Mouse (Mus musculus) midbrain, embryonic 12.5 days (tissue): ENCODE measurements at regions not wholly inside any gene's neighbourhood (a gene's known extent, or its start where the extent isn't known, plus 50 kb on each side); places are given as distances from the start of the nearest gene placed in this dataset.

Experiments used
- ATAC-seq: fragments of 200-750 bp; cut with Nextera tagmentation; 2 replicates; pipeline ENCODE4 v1.8.0; 2017; ENCODE audit warnings: low read depth, moderate TSS enrichment, moderate library complexity; ENCODE audit not compliant: low FRiP score
- H3K27ac ChIP-seq: fragments of 300-500 bp; sonication (generic); replicated peaks from 2 replicates; pipeline ENCODE4 v1.5.1; 2016; ENCODE audit warnings: mild to moderate bottlenecking
- H3K27me3 ChIP-seq: fragments of 300-500 bp; sonication (generic); 2 replicates; pipeline ENCODE4 v1.6.1; 2016; ENCODE audit warnings: mild to moderate bottlenecking
- H3K36me3 ChIP-seq: fragments of 300-500 bp; sonication (generic); 2 replicates; pipeline ENCODE4 v1.6.1; 2016
- H3K4me1 ChIP-seq: fragments of 300-500 bp; sonication (generic); 2 replicates; pipeline ENCODE4 v1.6.1; 2016
- H3K4me2 ChIP-seq: fragments of 300-500 bp; sonication (generic); replicated peaks from 2 replicates; pipeline ENCODE4 v1.6.1; 2016; ENCODE audit warnings: mild to moderate bottlenecking, moderate library complexity
- H3K4me3 ChIP-seq: fragments of 300-500 bp; sonication (generic); 2 replicates; pipeline ENCODE4 v1.5.1; 2016; ENCODE audit warnings: mild to moderate bottlenecking
- H3K9ac ChIP-seq: fragments of 300-500 bp; sonication (generic); replicated peaks from 2 replicates; pipeline ENCODE4 v1.6.1; 2016; ENCODE audit warnings: mild to moderate bottlenecking, moderate library complexity
- H3K9me3 ChIP-seq: fragments of 300-500 bp; sonication (generic); 2 replicates; pipeline ENCODE4 v1.6.1; 2016; ENCODE audit warnings: mild to moderate bottlenecking
- WGBS: fragments of 180-500 bp; shearing (Covaris S2); methylation state at CpG from one replicate; pipeline ENCODE4 v1.1.7; 2016; 5-methylcytosine and 5-hydroxymethylcytosine counted together

- H3K9ac ChIP-seq, result no peak overlapping the region
- no peak overlapping the region for H3K27ac ChIP-seq
- peaks cover 54% of the 10 kb centered on the region for H3K36me3 ChIP-seq
- H3K9me3 ChIP-seq, result no peaks in the 10 kb centered on the region
- H3K4me2 ChIP-seq, result no peak overlapping the region
- H3K4me1 ChIP-seq, result no peaks in the 10 kb centered on the region
- ATAC-seq, result peak; percentile 44; the same call in 1 of the 2 replicates
- 95% methylated on average over 20 of the region's 20 CpGs for WGBS
- no peak overlapping the region for H3K4me3 ChIP-seq
- no peaks in the 10 kb centered on the region for H3K27me3 ChIP-seq
Observed at GRCm38 (mm10) chr13:107726491-107726890, 317.8 kb upstream of the Smim15 start.

DNA sequence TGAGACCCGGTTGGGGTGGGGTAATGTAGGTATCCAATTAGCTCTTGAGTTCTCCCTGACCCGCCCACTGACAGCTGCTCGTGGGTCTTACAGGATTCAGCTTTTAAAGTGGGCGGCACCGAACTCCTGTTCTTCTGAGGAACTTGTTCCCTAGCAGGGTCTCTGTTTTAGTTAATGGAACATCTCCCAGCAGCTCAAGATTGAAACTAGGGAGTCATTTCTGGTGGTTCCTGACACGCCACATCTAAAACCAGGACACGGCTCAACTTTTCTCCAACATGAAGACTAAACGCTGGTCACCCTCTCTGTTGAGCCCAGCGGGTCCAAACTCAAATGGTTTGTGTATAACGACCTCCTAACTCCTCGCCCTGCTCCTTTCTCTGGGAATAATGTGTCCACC is 322.3 kb upstream of the Smim15 start:
- Histone ChIP-seq H3K4me1 (peaks cover 9% of the 10 kb centered on the region; the same call in 1 of the 2 replicates), H3K27me3 (no peaks in the 10 kb centered on the region; the same call in 1 of the 2 replicates), H3K36me3 (peaks cover 13% of the 10 kb centered on the region), H3K9me3 (no peaks in the 10 kb centered on the region), H3K27ac (no peak overlapping the region), H3K9ac (no peak overlapping the region), H3K4me2 (no peak overlapping the region), H3K4me3 (no peak overlapping the region)
- ATAC-seq, result no peak
- 86% methylated on average over 11 of the region's 11 CpGs for WGBS

- Histone ChIP-seq H3K27me3 (no peaks in the 10 kb centered on the region; the same call in 1 of the 2 replicates), H3K36me3 (peaks cover 6% of the 10 kb centered on the region; the same call in 1 of the 2 replicates), H3K27ac (no peak overlapping the region), H3K4me3 (no peak overlapping the region), H3K9me3 (no peaks in the 10 kb centered on the region), H3K4me2 (no peak overlapping the region), H3K9ac (no peak overlapping the region), H3K4me1 (peaks cover 9% of the 10 kb centered on the region; the same call in 1 of the 2 replicates)
- 73% methylated on average over 8 of the region's 8 CpGs for WGBS
- no peak for ATAC-seq
Observed at GRCm38 (mm10) chr13:107720874-107721574, 323.2 kb upstream of the Smim15 start.

- Histone ChIP-seq H3K27me3 (no peaks in the 10 kb centered on the region; the same call in 1 of the 2 replicates), H3K9ac (no peak overlapping the region), H3K4me1 (peaks cover 9% of the 10 kb centered on the region; the same call in 1 of the 2 replicates), H3K9me3 (no peaks in the 10 kb centered on the region), H3K27ac (no peak overlapping the region), H3K4me3 (no peak overlapping the region), H3K36me3 (peaks cover 4% of the 10 kb centered on the region; the same call in 1 of the 2 replicates), H3K4me2 (no peak overlapping the region)
- WGBS, result 36% methylated on average over 14 of the region's 14 CpGs
- ATAC-seq, result no peak
Observed at GRCm38 (mm10) chr13:107718973-107719620, 325.1 kb upstream of the Smim15 start.

DNA sequence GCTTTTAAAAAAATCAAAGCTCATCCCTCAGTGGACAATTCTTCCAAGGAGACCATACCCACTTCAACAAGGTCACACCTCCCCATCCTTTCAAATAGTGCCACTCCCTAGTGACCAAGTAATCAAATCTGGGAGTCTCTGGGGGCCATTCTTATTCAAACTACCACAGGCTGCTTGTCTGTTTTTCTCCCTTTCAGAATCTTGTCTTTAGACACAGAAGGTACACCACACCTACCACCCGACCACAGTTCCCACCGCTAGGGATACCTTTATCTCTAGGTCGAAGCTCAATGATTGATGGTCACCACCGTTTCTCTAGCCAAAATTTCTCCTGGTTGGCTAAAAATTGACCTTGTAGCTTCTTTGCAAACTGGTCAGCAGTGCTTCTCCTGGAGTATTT is 328.6 kb upstream of the Smim15 start:
- Histone ChIP-seq H3K9me3 (no peaks in the 10 kb centered on the region), H3K9ac (no peak overlapping the region), H3K27ac (no peak overlapping the region), H3K4me2 (no peak overlapping the region), H3K4me1 (peaks cover 9% of the 10 kb centered on the region; the same call in 1 of the 2 replicates), H3K4me3 (no peak overlapping the region), H3K27me3 (no peaks in the 10 kb centered on the region; the same call in 1 of the 2 replicates), H3K36me3 (no peaks in the 10 kb centered on the region)
- 91% methylated on average over 4 of the region's 4 CpGs for WGBS
- ATAC-seq, result no peak

DNA sequence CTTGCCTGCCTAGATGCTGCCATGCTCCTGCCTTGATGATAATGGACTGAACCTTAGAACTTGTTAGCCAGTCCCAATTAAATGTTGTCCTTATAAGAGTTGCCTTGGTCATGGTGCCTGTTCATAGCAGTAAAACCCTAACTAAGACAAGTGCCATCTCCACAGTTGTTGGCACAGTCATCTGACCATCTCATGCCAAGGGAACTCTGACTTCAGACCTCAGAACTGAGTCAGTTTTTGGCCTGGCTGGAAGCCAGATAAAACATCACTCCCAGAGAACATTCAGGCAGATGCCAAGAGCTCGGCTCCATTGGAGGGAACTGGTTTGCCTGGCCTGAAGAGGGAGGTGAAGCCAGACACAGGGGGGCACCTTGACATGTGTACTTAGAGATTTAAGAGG is 330.2 kb upstream of the Smim15 start:
- 77% methylated on average over 1 of the region's 1 CpGs for WGBS
- peaks cover 2% of the 10 kb centered on the region; the same call in 1 of the 2 replicates for H3K4me1 ChIP-seq
- no peak overlapping the region for H3K27ac ChIP-seq
- no peak overlapping the region for H3K4me2 ChIP-seq
- no peaks in the 10 kb centered on the region; the same call in 1 of the 2 replicates for H3K27me3 ChIP-seq
- H3K9ac ChIP-seq, result no peak overlapping the region
- H3K36me3 ChIP-seq, result no peaks in the 10 kb centered on the region
- H3K9me3 ChIP-seq, result no peaks in the 10 kb centered on the region
- ATAC-seq, result no peak
- H3K4me3 ChIP-seq, result no peak overlapping the region

DNA sequence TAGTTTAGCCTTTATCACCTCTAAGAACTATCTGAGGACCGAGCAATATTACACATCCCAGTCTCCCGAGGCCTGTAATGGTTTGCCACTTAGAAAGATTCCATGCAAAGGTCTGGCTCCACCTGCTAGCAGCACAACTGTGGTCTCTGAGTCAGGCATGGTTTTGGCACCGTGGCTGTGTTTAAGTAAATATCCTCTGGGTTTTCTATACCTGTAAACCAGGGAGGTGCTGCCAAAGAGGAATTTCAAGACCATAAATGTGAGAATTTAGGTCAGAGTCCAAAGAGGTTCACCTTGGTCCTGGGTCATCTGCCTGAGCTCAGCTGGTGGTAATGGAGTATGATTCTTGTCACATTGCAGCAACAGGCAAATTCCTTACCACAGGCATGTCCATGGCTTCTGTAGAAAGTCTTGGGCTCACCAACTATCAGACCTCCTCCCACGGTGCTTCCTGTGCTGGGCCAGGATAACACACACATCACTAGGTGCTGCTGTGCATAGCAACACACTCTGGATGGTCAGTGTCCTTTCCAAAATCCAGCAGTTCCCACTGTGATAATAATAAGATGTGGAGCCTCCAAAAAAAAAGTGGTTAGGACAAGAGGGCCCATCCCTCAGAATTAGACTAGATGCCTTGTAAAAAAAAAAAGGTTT is 332.8 kb upstream of the Smim15 start:
- 82% methylated on average over 4 of the region's 4 CpGs for WGBS
- no peak overlapping the region for H3K27ac ChIP-seq

DNA sequence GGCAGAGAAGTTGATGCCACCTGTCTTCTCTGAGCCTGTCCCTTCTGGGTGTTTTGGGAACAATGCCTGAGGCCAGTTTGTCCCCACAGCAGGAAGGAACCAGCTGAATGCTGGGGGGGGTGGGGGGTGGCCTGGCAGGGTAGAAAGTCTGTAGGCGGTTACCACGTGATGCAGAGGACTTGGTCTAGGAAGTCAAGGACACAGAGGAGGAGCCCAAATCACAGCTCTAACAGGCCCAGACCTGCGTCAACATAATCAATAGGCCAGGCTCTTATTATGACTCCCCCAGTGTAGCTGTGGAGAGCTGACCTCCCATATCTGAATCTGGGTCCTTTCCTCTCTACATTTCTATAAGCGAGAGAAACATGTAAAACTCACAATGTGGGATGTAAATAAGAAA is 333.9 kb upstream of the Smim15 start:
- Histone ChIP-seq H3K4me1 (no peaks in the 10 kb centered on the region), H3K27me3 (0 out of 2 replicates have a peak, but pooled peaks cover 3% of the 10 kb centered on the region), H3K27ac (no peak overlapping the region), H3K9ac (no peak overlapping the region), H3K4me2 (no peak overlapping the region), H3K36me3 (no peaks in the 10 kb centered on the region), H3K9me3 (no peaks in the 10 kb centered on the region), H3K4me3 (no peak overlapping the region)
- no peak for ATAC-seq
- WGBS, result 87% methylated on average over 4 of the region's 4 CpGs

More for the DNA sequence above, 332.8 kb upstream of the Smim15 start:
- no peak overlapping the region for H3K4me3 ChIP-seq
- H3K36me3 ChIP-seq, result no peaks in the 10 kb centered on the region
- no peak for ATAC-seq
- H3K4me2 ChIP-seq, result no peak overlapping the region
- H3K9ac ChIP-seq, result no peak overlapping the region
- no peaks in the 10 kb centered on the region for H3K4me1 ChIP-seq
- 0 out of 2 replicates have a peak, but pooled peaks cover 3% of the 10 kb centered on the region for H3K27me3 ChIP-seq
- H3K9me3 ChIP-seq, result no peaks in the 10 kb centered on the region

- H3K27ac ChIP-seq, result no peak overlapping the region
- WGBS, result 57% methylated on average over 2 of the region's 2 CpGs
- no peak overlapping the region for H3K4me3 ChIP-seq
- H3K27me3 ChIP-seq, result 0 out of 2 replicates have a peak, but pooled peaks cover 3% of the 10 kb centered on the region
- no peak for ATAC-seq
- no peaks in the 10 kb centered on the region for H3K36me3 ChIP-seq
- H3K4me1 ChIP-seq, result no peaks in the 10 kb centered on the region
- no peaks in the 10 kb centered on the region for H3K9me3 ChIP-seq
- H3K4me2 ChIP-seq, result no peak overlapping the region
- H3K9ac ChIP-seq, result no peak overlapping the region
Observed at GRCm38 (mm10) chr13:107709828-107710227, 334.4 kb upstream of the Smim15 start.

- 54% methylated on average over 7 of the region's 7 CpGs for WGBS
- no peaks in the 10 kb centered on the region for H3K36me3 ChIP-seq
- H3K4me1 ChIP-seq, result peaks cover 17% of the 10 kb centered on the region
- H3K4me2 ChIP-seq, result no peak overlapping the region
- no peak overlapping the region for H3K9ac ChIP-seq
- no peak overlapping the region for H3K4me3 ChIP-seq
- H3K9me3 ChIP-seq, result no peaks in the 10 kb centered on the region
- H3K27me3 ChIP-seq, result 0 out of 2 replicates have a peak, but pooled peaks cover 23% of the 10 kb centered on the region
- no peak overlapping the region for H3K27ac ChIP-seq
- ATAC-seq, result no peak
Observed at GRCm38 (mm10) chr13:107703736-107704135, 340.5 kb upstream of the Smim15 start.

DNA sequence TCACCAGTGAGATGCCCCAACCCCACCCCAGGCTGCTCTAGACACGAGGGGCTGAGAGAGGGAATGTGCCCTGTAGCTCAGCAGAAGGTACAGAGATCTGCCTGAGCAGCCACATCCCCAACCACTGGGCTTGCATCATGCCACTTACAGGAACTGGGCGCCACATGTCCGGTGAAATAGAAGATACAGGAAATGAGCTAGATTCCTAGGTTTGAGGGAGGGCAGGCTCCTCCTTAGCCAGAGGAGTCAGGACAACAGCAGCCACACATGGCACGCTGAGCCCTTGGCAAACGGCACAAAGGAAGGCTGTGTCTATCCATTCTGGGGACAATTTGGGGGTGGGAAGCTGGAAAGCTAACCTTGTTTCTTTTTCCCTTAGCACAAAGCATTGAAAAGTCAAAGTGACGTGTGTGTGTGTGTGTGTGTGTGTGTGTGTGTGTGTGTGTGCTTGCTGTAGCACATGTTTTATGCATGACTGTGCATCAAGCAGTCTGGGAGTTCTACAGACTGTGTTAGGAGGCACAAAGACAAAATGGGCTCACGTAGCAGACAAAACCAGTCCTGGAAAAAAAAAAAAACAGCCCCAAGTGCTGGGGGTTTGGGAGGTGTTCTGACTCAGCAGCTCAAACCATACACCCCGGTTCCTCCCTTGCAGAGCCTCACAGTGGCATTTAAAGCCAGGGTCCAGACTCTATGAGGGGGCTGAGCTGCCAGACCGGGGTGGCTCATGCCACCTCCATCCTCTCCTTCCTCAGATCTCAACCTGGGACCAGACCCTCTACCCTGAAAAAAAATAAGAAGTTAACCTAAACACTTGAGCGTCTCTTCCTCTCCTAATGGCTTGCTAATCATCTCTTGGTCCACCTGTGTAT is 343.7 kb upstream of the Smim15 start:
- H3K36me3 ChIP-seq, result no peaks in the 10 kb centered on the region
- H3K9me3 ChIP-seq, result 0 out of 2 replicates have a peak, but pooled peaks cover 4% of the 10 kb centered on the region
- peaks cover 21% of the 10 kb centered on the region; the same call in 1 of the 2 replicates for H3K27me3 ChIP-seq
- H3K27ac ChIP-seq, result 0 out of 2 replicates have a peak overlapping the region, but pooled peaks have one; percentile 10
- no peak overlapping the region for H3K9ac ChIP-seq
- H3K4me3 ChIP-seq, result no peak overlapping the region
- ATAC-seq, result peak; percentile 89
- peaks cover 17% of the 10 kb centered on the region for H3K4me1 ChIP-seq
- H3K4me2 ChIP-seq, result no peak overlapping the region
- WGBS, result 42% methylated on average over 10 of the region's 10 CpGs
